ENCODE assay signal across 9 mouse cellular contexts in genomic region chr15:86201696-86202330, GRCm38 (mm10). TPM values are rescaled to one million over a fixed set of nuclear protein-coding genes. Genes with fewer than 3 reads are reported as not detected.
DNase-seq lines count a peak whose midpoint lies in the region; ATAC-seq and TF ChIP-seq lines count a peak whose summit lies in the region.
"Had no signal": no experiment of that assay in that cellular context is flagged by ENCODE, and none has a peak within 500 bp of the region (broad histone marks: within the 10 kb centered on the region; RNA-seq: fewer than 3 reads in every experiment).

No protein-coding gene starts in this region.

- peaks cover 8% of the 10 kb centered on the region for H3K4me1 ChIP-seq in intestine, embryonic 15.5 days (replicated peaks)
- H3K4me1 ChIP-seq in intestine, postnatal 0 days (replicated peaks; ENCODE audit: control insufficient read depth, insufficient read depth, low read length) = no peaks in the 10 kb centered on the region
- H3K4me1 ChIP-seq in midbrain, embryonic 14.5 days (ENCODE audit: control insufficient read depth, insufficient read depth, low read length) = 0 out of 2 replicates have a peak, but pooled peaks cover 6% of the 10 kb centered on the region
- H3K4me1 ChIP-seq in midbrain, embryonic 15.5 days = peaks cover 4% of the 10 kb centered on the region; the same call in 1 of the 2 replicates
- peaks cover 42% of the 10 kb centered on the region for H3K4me1 ChIP-seq in liver, embryonic 12.5 days
- no peaks in the 10 kb centered on the region for H3K4me1 ChIP-seq in forebrain, embryonic 16.5 days (replicated peaks; ENCODE audit: control insufficient read depth, insufficient read depth, low read length)

- no peaks in the 10 kb centered on the region for H3K27me3 ChIP-seq in intestine, embryonic 15.5 days (replicated peaks)
- H3K27me3 ChIP-seq in intestine, postnatal 0 days (replicated peaks; ENCODE audit: control insufficient read depth, insufficient read depth, low read length) = no peaks in the 10 kb centered on the region
- H3K27me3 ChIP-seq in midbrain, embryonic 14.5 days (ENCODE audit: control insufficient read depth, insufficient read depth, low read length) = no peaks in the 10 kb centered on the region
- H3K27me3 ChIP-seq in midbrain, embryonic 15.5 days (replicated peaks) = no peaks in the 10 kb centered on the region
- peaks cover 6% of the 10 kb centered on the region; the same call in 1 of the 2 replicates for H3K27me3 ChIP-seq in liver, embryonic 12.5 days (replicated peaks)
- no peaks in the 10 kb centered on the region for H3K27me3 ChIP-seq in forebrain, embryonic 16.5 days (replicated peaks; ENCODE audit: control insufficient read depth, insufficient read depth, low read length)

- H3K9ac ChIP-seq in intestine, embryonic 15.5 days = no peak overlapping the region
- H3K9ac ChIP-seq in intestine, postnatal 0 days (ENCODE audit: low read depth, low read length) = no peak overlapping the region
- H3K9ac ChIP-seq in midbrain, embryonic 14.5 days (replicated peaks; ENCODE audit: low read length) = no peak overlapping the region
- H3K9ac ChIP-seq in midbrain, embryonic 15.5 days = no peak overlapping the region
- no peak overlapping the region for H3K9ac ChIP-seq in liver, embryonic 12.5 days
- H3K9ac ChIP-seq in forebrain, embryonic 16.5 days (replicated peaks; ENCODE audit: low read depth, low read length) = no peak overlapping the region

- no peak for ATAC-seq in intestine, embryonic 15.5 days
- no peak for ATAC-seq in intestine, postnatal 0 days
- ATAC-seq in midbrain, embryonic 14.5 days (ENCODE audit: low FRiP score, low TSS enrichment) = no peak
- ATAC-seq in midbrain, embryonic 15.5 days (replicated peaks) = no peak
- no peak for ATAC-seq in liver, embryonic 12.5 days
- ATAC-seq in forebrain, embryonic 16.5 days = no peak

- WGBS in intestine, embryonic 15.5 days = 72% methylated on average over 9 of the region's 9 CpGs
- 70% methylated on average over 9 of the region's 9 CpGs for WGBS in intestine, postnatal 0 days
- 41% methylated on average over 9 of the region's 9 CpGs for WGBS in midbrain, embryonic 14.5 days
- 42% methylated on average over 9 of the region's 9 CpGs for WGBS in midbrain, embryonic 15.5 days
- 72% methylated on average over 9 of the region's 9 CpGs for WGBS in liver, embryonic 12.5 days (ENCODE audit: insufficient replicate concordance)
- 55% methylated on average over 9 of the region's 9 CpGs for WGBS in forebrain, embryonic 16.5 days

- no peak overlapping the region for H3K4me2 ChIP-seq in intestine, embryonic 15.5 days (replicated peaks)
- no peak overlapping the region for H3K4me2 ChIP-seq in intestine, postnatal 0 days (replicated peaks; ENCODE audit: low read depth)
- H3K4me2 ChIP-seq in midbrain, embryonic 14.5 days (ENCODE audit: low read length) = no peak overlapping the region
- H3K4me2 ChIP-seq in midbrain, embryonic 15.5 days = no peak overlapping the region
- no peak overlapping the region for H3K4me2 ChIP-seq in liver, embryonic 12.5 days
- H3K4me2 ChIP-seq in forebrain, embryonic 16.5 days (ENCODE audit: low read length) = no peak overlapping the region

- peak; percentile 42 for DNase-seq in midbrain, embryonic 14.5 days
- DNase-seq in retina, postnatal 1 day = peak; percentile 77
- no peak for DNase-seq in urinary bladder, postnatal 14 days (ENCODE audit: low spot score)

- no peak overlapping the region for H3K4me3 ChIP-seq in intestine, embryonic 15.5 days (replicated peaks)
- no peak overlapping the region for H3K4me3 ChIP-seq in intestine, postnatal 0 days (ENCODE audit: low read depth, low read length)
- H3K4me3 ChIP-seq in midbrain, embryonic 14.5 days (replicated peaks; ENCODE audit: low read depth, low read length) = no peak overlapping the region
- no peak overlapping the region for H3K4me3 ChIP-seq in midbrain, embryonic 15.5 days
- no peak overlapping the region for H3K4me3 ChIP-seq in liver, embryonic 12.5 days
- no peak overlapping the region for H3K4me3 ChIP-seq in forebrain, embryonic 16.5 days (replicated peaks; ENCODE audit: low read length)

- no peaks in the 10 kb centered on the region for H3K9me3 ChIP-seq in intestine, embryonic 15.5 days
- H3K9me3 ChIP-seq in intestine, postnatal 0 days (ENCODE audit: control insufficient read depth) = no peaks in the 10 kb centered on the region
- no peaks in the 10 kb centered on the region for H3K9me3 ChIP-seq in midbrain, embryonic 14.5 days (ENCODE audit: control insufficient read depth, low read length)
- H3K9me3 ChIP-seq in midbrain, embryonic 15.5 days = no peaks in the 10 kb centered on the region
- H3K9me3 ChIP-seq in liver, embryonic 12.5 days (replicated peaks) = no peaks in the 10 kb centered on the region
- no peaks in the 10 kb centered on the region for H3K9me3 ChIP-seq in forebrain, embryonic 16.5 days (ENCODE audit: control insufficient read depth, low read length)
- H3K9me3 ChIP-seq: G1E had no signal

- H3K27ac ChIP-seq in intestine, embryonic 15.5 days = 0 out of 2 replicates have a peak overlapping the region, but pooled peaks have one; percentile 19
- no peak overlapping the region for H3K27ac ChIP-seq in intestine, postnatal 0 days (ENCODE audit: low read depth, low read length)
- H3K27ac ChIP-seq in midbrain, embryonic 14.5 days (replicated peaks; ENCODE audit: low read depth, low read length) = no peak overlapping the region
- no peak overlapping the region for H3K27ac ChIP-seq in midbrain, embryonic 15.5 days
- 0 out of 2 replicates have a peak overlapping the region, but pooled peaks have one; percentile 51 for H3K27ac ChIP-seq in liver, embryonic 12.5 days
- H3K27ac ChIP-seq in forebrain, embryonic 16.5 days (ENCODE audit: low read length) = no peak overlapping the region

- H3K36me3 ChIP-seq in intestine, embryonic 15.5 days = no peaks in the 10 kb centered on the region
- H3K36me3 ChIP-seq in intestine, postnatal 0 days (ENCODE audit: control insufficient read depth, insufficient read depth) = no peaks in the 10 kb centered on the region
- no peaks in the 10 kb centered on the region for H3K36me3 ChIP-seq in midbrain, embryonic 14.5 days (ENCODE audit: control insufficient read depth, insufficient read depth, low read length)
- no peaks in the 10 kb centered on the region for H3K36me3 ChIP-seq in midbrain, embryonic 15.5 days (replicated peaks)
- no peaks in the 10 kb centered on the region for H3K36me3 ChIP-seq in liver, embryonic 12.5 days
- H3K36me3 ChIP-seq in forebrain, embryonic 16.5 days (ENCODE audit: control insufficient read depth, insufficient read depth) = no peaks in the 10 kb centered on the region
- H3K36me3 ChIP-seq: G1E had no signal

- TF ChIP-seq CTCF in intestine, postnatal 0 days (IDR thresholded peaks at IDR 0.05; ENCODE audit: low read depth) = no peak

RNA-seq across cellular contexts. Expression of gene Tbc1d22a, which starts 12.4 kb away (rescaled TPM):
- polyA plus RNA-seq in intestine, embryonic 15.5 days (2015; fragmentation: Nextera tagmentation; extraction: Ambion mirVana) = 10.0 and 10.9 TPM in 2 replicates
- polyA plus RNA-seq in intestine, postnatal 0 days (2015; fragmentation: Nextera tagmentation; extraction: Ambion mirVana) = 15.3 and 16.7 TPM in 2 replicates
- 9.3 and 11.9 TPM in 2 replicates for polyA plus RNA-seq in midbrain, embryonic 14.5 days (2014; fragmentation: Nextera tagmentation; extraction: Ambion mirVana)
- polyA plus RNA-seq in midbrain, embryonic 15.5 days (2015; fragmentation: Nextera tagmentation; extraction: Ambion mirVana) = 14.3 and 15.1 TPM in 2 replicates
- polyA plus RNA-seq in liver, embryonic 12.5 days (2016; fragmentation: Nextera tagmentation; extraction: Ambion mirVana) = 8.8 and 9.2 TPM in 2 replicates
- polyA plus RNA-seq in forebrain, embryonic 16.5 days (2015; fragmentation: Nextera tagmentation; extraction: Ambion mirVana) = 11.6 and 13.4 TPM in 2 replicates

RNA-seq across cellular contexts. Expression of gene Cerk, which starts 15.9 kb away (rescaled TPM):
- 8.4 and 8.9 TPM in 2 replicates for polyA plus RNA-seq in intestine, embryonic 15.5 days (2015; fragmentation: Nextera tagmentation; extraction: Ambion mirVana)
- polyA plus RNA-seq in intestine, postnatal 0 days (2015; fragmentation: Nextera tagmentation; extraction: Ambion mirVana) = 4.1 and 4.2 TPM in 2 replicates
- 20.3 and 23.5 TPM in 2 replicates for polyA plus RNA-seq in midbrain, embryonic 14.5 days (2014; fragmentation: Nextera tagmentation; extraction: Ambion mirVana)
- polyA plus RNA-seq in midbrain, embryonic 15.5 days (2015; fragmentation: Nextera tagmentation; extraction: Ambion mirVana) = 25.0 and 25.8 TPM in 2 replicates
- 5.7 and 5.9 TPM in 2 replicates for polyA plus RNA-seq in liver, embryonic 12.5 days (2016; fragmentation: Nextera tagmentation; extraction: Ambion mirVana)
- 23.4 and 23.8 TPM in 2 replicates for polyA plus RNA-seq in forebrain, embryonic 16.5 days (2015; fragmentation: Nextera tagmentation; extraction: Ambion mirVana)

Comparison
In these comparisons a context has a peak if more than half of its experiments do, and no peak if none do; other contexts are left out.
1. H3K27ac ChIP-seq: peak in intestine, embryonic 15.5 days (single experiment) and liver, embryonic 12.5 days (single experiment); none in intestine, postnatal 0 days (single experiment), midbrain, embryonic 14.5 days (single experiment), midbrain, embryonic 15.5 days (single experiment) and forebrain, embryonic 16.5 days (single experiment).